In the genomic region with DNA sequence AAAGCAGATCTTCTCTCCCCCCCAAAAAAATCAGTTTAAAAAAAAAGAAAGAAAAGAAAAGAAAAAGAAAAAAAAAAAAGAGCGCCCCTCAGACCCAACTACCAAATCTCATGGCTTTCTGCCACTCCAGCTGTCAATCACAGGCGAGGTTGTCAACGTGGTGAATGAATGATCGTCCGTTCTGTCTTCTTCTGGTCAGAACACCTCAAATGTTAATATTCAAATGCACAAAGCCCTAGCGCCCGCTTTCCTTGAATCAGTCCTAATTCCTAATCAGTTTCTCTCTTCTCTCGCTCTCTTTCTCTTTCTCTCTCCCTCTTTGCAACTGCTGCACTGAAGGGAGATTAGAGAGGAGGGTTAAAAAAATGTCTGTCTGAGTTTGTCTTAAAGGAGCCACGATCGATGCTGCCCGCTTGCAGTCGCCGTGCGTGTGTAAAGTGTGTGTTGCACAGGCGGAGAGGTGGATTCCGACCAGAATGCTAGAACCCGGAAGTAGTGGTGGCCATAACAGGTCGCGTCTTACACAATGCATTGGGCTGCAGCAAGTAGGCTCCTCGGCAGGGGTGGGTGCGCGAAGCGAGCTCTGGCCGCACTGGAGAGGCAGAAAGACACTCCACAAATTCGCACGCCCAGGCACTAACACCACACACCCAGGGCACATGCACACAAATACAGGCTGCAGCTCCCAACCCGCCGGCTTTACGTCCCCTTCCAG, we compare ENCODE assay signal across 9 mouse cellular contexts. TPM values are rescaled to one million over a fixed set of nuclear protein-coding genes. Genes with fewer than 3 reads are reported as not detected.
DNase-seq lines count a peak whose midpoint lies in the region; ATAC-seq lines count a peak whose summit lies in the region.
"Had no signal": no experiment of that assay in that cellular context is flagged by ENCODE, and none has a peak within 500 bp of the region (broad histone marks: within the 10 kb centered on the region; RNA-seq: fewer than 3 reads in every experiment).

A gene (minus strand): TSS at position 497 of the 715 bp plus-strand sequence.

- peak within 1 kb of the TSS; percentile 81 for H3K4me2 ChIP-seq in embryonic facial prominence, embryonic 15.5 days (replicated peaks)
- peak within 1 kb of the TSS; percentile 76 for H3K4me2 ChIP-seq in kidney, embryonic 15.5 days

- peak within 1 kb of the TSS; percentile 97 for H3K27ac ChIP-seq in embryonic facial prominence, embryonic 15.5 days (replicated peaks)
- peak within 1 kb of the TSS; percentile 100 for H3K27ac ChIP-seq in heart, embryonic 10.5 days
- peak within 1 kb of the TSS; percentile 99 for H3K27ac ChIP-seq in kidney, embryonic 15.5 days

- H3K9ac ChIP-seq in embryonic facial prominence, embryonic 15.5 days, result peak within 1 kb of the TSS; percentile 81
- peak within 1 kb of the TSS; percentile 73 for H3K9ac ChIP-seq in kidney, embryonic 15.5 days

- H3K4me1 ChIP-seq in embryonic facial prominence, embryonic 15.5 days, result peaks cover 33% of the 10 kb centered on the region
- peaks cover 21% of the 10 kb centered on the region for H3K4me1 ChIP-seq in heart, embryonic 10.5 days
- H3K4me1 ChIP-seq in kidney, embryonic 15.5 days, result peaks cover 32% of the 10 kb centered on the region

- 0 out of 2 replicates have a peak, but pooled peaks cover 4% of the 10 kb centered on the region for H3K27me3 ChIP-seq in embryonic facial prominence, embryonic 15.5 days
- H3K27me3 ChIP-seq in heart, embryonic 10.5 days (ENCODE audit: insufficient read depth, poor library complexity, severe bottlenecking), result no peaks in the 10 kb centered on the region
- no peaks in the 10 kb centered on the region for H3K27me3 ChIP-seq in kidney, embryonic 15.5 days
- H3K27me3 ChIP-seq: CH12.LX had no signal

- peak; percentile 89 for DNase-seq in 3134 (ENCODE audit: extremely low read depth, insufficient read length, low spot score)
- peak; percentile 66 to 87 for DNase-seq in adrenal gland, postnatal 4 days (ENCODE audit: low spot score in 2 of 2)
- peak; percentile 96 for DNase-seq in heart, embryonic 10.5 days (ENCODE audit: low spot score)
- peak; percentile 83 for DNase-seq in liver
- peak; percentile 54 to 78 for DNase-seq in monocyte, adult 2 months (ENCODE audit: low read depth in 1 of 2, low spot score in 2 of 2)
- DNase-seq in spleen, postnatal 4 days (ENCODE audit: low spot score in 2 of 2), result peak; percentile 75 to 85

- H3K9me3 ChIP-seq in embryonic facial prominence, embryonic 15.5 days (replicated peaks), result no peaks in the 10 kb centered on the region
- no peaks in the 10 kb centered on the region for H3K9me3 ChIP-seq in heart, embryonic 10.5 days
- H3K9me3 ChIP-seq in kidney, embryonic 15.5 days (replicated peaks), result no peaks in the 10 kb centered on the region

- under 1% methylated on average over 29 of the region's 29 CpGs for WGBS in embryonic facial prominence, embryonic 15.5 days
- WGBS in heart, embryonic 10.5 days, result under 1% methylated on average over 29 of the region's 29 CpGs
- under 1% methylated on average over 29 of the region's 29 CpGs for WGBS in kidney, embryonic 15.5 days

- no peaks in the 10 kb centered on the region for H3K36me3 ChIP-seq in embryonic facial prominence, embryonic 15.5 days
- peaks cover 19% of the 10 kb centered on the region for H3K36me3 ChIP-seq in heart, embryonic 10.5 days
- no peaks in the 10 kb centered on the region for H3K36me3 ChIP-seq in kidney, embryonic 15.5 days

- ATAC-seq in embryonic facial prominence, embryonic 15.5 days (ENCODE audit: insufficient number of reproducible peaks, low FRiP score, low TSS enrichment, low read depth), result peak; percentile 87
- ATAC-seq in kidney, embryonic 15.5 days (replicated peaks; ENCODE audit: low FRiP score), result peak; percentile 92

- peak within 1 kb of the TSS; percentile 64 for H3K4me3 ChIP-seq in embryonic facial prominence, embryonic 15.5 days (replicated peaks)
- peak within 1 kb of the TSS; percentile 79 for H3K4me3 ChIP-seq in heart, embryonic 10.5 days
- H3K4me3 ChIP-seq in kidney, embryonic 15.5 days (replicated peaks), result peak within 1 kb of the TSS; percentile 59

RNA-seq across cellular contexts. Expression of the gene that starts here (rescaled TPM):
- total RNA-seq in adrenal gland, postnatal 4 days (2021), result 10 to 100 TPM; 69.6 to 73.3 TPM
- polyA plus RNA-seq in embryonic facial prominence, embryonic 15.5 days (2015; fragmentation: Nextera tagmentation; extraction: Ambion mirVana), result 48.3 and 52.1 TPM in 2 replicates
- 111 and 139 TPM in 2 replicates for polyA plus RNA-seq in heart, embryonic 10.5 days (2016; fragmentation: Nextera tagmentation; extraction: Ambion mirVana)
- 118 and 130 TPM in 2 replicates for polyA plus RNA-seq in kidney, embryonic 15.5 days (2015; fragmentation: Nextera tagmentation; extraction: Ambion mirVana)

Comparison
In these comparisons a context has a peak if more than half of its experiments do, and no peak if none do; other contexts are left out.
1. Peak in every context shown above with its lines: DNase-seq, ATAC-seq, H3K4me3 ChIP-seq and H3K27ac ChIP-seq.